Mouse (Mus musculus): ENCODE data around the gene Utrn.

Gene Utrn

GRCm38 (mm10) chr10:12423994-12424725 lies 445.0 kb downstream of the Utrn start:
- no peak for DNase-seq (ENCODE audit: low spot score)

DNA sequence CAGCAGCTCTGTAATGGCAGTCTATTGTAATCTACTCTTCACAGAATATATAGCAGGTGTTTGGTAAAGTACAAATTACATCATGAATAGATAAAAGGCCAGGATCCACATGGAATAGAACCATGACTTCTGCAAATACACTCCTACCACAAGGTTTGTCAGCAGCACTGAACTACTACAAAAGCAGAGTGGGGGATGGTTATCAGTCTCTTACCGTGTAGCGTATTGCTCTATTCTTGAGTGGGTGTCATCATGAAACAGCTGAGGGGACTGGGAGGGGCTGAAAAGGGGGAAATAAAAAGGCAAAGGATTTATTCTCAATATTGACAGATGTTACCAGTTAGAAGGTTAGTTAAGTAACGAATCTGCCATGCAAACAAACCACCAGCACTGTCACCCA lies 454.2 kb downstream of the Utrn start:
- no peak for DNase-seq (ENCODE audit: low spot score)

- no peak for DNase-seq (ENCODE audit: low spot score)
Observed at GRCm38 (mm10) chr10:12406338-12407110, 462.6 kb downstream of the Utrn start.

DNA sequence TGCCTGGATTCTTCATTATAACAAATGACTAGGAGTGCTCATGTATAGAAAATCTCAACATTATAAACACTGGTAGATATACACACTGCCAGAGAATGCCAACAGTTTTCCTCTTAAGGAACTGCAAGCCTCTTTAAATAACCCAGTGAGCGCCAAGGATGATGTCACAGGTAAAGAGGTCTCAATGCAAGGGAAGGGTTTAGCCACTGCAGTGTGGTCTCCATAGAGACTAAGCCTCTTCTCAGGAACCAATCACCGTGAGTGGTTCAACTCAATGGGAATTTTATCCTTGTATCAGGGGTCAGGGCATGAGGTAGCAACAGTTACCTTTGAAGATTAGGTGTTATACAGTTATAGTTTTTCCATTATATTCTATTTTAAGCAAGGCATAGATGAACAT lies 469.7 kb downstream of the Utrn start:
- DNase-seq (ENCODE audit: low spot score): no peak

DNA sequence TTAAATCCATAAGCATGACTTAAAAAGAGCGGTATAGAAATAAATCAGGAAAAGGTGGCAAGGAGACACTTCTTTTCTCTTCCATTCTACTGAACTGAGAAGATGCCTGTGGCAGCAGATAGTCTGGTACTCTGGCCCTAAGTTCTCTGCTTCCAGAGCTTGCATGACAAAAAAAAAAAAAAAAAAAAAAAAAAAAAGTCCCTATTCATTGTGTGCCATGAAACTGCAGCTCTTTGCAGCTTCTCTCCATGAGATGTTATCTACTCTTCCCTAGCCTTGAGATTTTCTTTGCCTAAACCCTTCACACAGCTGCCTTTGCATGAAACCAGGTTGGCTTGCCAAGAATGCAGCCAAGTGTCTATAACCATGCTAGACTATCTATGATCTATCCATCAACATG lies 489.0 kb downstream of the Utrn start:
- DNase-seq (ENCODE audit: low spot score): no peak

DNA sequence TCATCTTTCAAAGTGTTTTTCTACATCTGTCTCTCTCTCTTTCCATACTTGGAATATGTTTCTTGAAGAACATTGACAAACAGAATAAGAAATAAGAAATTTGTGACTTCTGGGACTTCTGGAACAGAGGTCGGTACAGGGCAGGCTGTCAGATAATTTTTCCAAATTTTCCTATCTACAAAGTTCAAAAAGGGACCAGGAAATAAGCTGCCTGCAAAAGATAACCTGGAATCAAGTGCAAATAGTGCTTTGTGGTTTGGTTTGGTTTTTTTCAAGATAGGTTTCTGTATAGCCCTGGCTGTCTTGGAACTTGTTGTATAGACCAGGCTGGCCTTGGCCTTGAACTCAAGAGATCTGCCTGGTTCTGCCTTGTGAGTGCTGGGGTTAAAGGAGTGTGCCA lies 490.0 kb downstream of the Utrn start:
- no peak for DNase-seq (ENCODE audit: low spot score)

GRCm38 (mm10) chr10:12377727-12378126 lies 491.4 kb downstream of the Utrn start:
- no peak for DNase-seq (ENCODE audit: low spot score)

- DNase-seq (ENCODE audit: low spot score): no peak
Observed at GRCm38 (mm10) chr10:12376015-12376414, 493.1 kb downstream of the Utrn start.

- DNase-seq (ENCODE audit: low spot score): no peak
Observed at GRCm38 (mm10) chr10:12374741-12375140, 494.4 kb downstream of the Utrn start.

DNA sequence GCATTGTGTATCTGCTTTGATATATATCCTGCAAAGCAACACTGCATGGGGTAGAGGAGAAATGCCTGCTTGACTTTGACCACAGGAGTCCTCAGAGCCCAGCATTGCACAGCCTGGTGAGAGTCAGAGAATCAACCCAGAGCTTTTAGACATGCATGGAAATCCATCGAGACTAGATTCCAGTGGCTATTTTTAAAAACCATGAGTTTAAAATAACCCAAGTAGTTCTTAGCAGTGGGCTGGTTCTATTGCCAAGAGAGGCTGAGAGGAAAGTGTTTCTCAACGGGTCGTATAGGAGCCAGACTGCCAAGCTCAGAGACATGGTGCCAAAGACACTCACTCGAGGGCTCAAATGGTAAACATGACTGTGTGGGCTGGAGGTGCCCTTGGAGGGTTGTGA lies 514.6 kb downstream of the Utrn start:
- DNase-seq (ENCODE audit: low spot score): peak; percentile 11

DNA sequence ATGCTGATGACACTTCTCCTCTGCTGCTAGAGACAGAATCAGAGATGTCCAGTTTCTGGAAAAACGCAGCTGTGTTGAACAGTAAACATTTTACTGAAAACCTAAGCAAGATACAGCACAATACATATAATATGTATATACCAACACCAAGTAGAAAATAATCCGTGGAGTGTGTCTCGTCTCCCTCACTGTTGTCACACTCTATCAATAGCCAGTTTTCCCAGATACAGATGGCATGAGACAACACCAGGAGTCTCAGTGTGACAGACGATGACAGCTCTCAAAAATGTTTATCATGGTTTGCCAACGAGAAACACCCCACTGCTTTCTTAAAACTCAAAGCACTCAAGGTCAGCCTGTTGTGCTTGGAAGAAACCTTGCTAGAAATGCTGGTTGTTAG lies 515.1 kb downstream of the Utrn start:
- no peak for DNase-seq (ENCODE audit: low spot score)

DNA sequence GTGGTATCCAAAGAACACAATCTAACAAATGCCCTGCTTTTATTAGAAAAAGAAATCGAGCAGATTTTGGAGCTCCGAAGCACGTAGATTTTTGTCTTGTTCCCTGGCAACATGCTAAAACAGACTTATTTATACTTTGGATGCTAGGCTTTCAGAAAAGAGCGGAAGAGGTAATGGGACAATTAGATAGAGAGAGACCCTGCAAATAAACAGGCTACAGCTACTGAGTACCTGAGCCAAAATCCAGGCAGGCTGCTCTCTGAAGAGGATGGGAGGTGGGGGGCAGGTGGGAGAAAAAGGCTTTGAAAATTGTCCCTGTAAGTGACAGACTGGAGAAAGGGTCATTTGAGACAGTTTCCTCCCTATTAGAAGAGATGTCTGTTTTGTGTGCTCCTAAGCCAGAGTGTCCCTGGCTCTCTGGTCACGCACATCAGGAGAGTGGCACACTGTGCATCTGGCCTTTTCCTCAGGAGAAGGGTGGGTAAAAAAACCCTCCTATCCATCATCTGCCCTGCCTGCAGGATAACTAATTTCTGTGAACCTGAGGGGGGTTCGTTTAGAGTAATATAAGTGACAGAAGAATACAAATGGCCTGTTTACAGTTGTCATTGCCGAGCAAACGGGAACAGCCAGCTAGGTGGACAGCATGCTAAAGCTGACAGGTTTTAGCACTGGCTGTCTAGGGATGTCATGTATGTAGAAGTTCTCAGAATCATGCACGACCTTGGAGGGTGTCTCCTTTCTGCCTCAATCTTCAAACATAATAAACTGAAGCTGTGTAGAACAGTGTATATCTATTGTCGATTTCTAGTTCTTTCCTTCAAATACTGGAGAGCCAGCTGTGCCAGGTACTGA lies 529.2 kb downstream of the Utrn start:
- DNase-seq (ENCODE audit: low spot score): no peak

DNA sequence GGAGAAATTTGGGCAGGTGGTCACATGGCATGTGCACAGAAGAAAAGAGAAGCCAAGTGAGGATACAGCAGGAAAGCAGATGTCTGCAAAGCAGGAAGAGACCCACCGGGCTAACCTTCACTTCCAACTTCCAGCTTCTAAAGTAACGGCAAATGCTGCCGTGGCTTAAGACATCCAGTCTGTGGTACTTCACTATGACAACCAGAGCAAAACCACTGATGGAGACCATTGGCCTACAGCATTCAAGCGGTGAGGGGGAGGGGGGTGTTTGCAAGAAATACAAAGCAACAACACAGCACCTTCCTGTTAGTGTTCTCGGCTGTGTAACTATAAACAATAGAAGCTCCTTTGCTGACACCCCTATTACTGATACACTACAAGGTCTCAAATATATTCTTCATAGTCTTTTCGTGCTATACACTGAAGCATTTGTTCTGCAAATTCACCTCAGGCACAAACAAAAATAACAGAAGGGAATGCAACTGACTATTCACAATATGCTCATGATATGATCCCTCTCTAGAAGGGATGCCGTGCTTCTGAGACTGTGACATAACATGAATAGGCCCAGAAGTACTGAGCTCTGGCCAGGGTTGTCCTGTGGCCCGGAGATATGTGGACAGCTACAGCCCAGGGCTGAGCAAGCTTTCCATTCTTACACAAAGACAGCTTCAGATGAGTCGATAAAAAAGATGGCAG lies 530.0 kb downstream of the Utrn start:
- no peak for DNase-seq (ENCODE audit: low spot score)
